Mouse (Mus musculus): Measurements from ENCODE around the gene Lyzl4.

DNA sequence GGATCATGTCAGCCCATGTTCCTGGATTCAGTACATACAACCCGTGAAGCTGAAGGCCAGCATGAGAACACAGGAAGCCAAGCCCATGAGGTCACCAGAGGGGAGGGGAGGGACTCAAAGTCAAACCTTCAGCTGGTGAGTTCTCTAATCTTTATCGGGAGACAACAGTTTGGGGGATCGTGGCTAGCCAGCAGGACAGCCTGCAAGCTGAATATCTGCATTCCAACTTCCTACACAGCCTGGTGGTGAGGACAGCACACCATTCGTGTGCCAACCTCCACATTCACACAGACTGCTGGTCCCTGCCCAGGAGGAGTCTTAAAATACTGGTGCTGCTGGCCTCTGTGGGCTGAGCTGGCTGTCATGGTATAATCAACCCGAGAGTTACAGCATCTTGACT is 85.0 kb downstream of the Lyzl4 start:
- TF ChIP-seq CTCF (conservative IDR thresholded peaks at IDR 0.05; ENCODE audit: low read length) (no peak), POU5F1 (IDR thresholded peaks at IDR 0.05; ENCODE audit: borderline replicate concordance, low read length) (no peak), NANOG (IDR thresholded peaks at IDR 0.05; ENCODE audit: borderline replicate concordance, low read length) (no peak)
